Mouse (Mus musculus) forebrain, embryonic 11.5 days (tissue): ENCODE measurements around the gene Trim8. TPM values are rescaled to one million over a fixed set of nuclear protein-coding genes. Genes with fewer than 3 reads are reported as not detected.

Experiments used
- ATAC-seq: fragments of 200-750 bp; cut with Nextera tagmentation; replicated peaks from 2 replicates; pipeline ENCODE4 v1.8.0; 2017; ENCODE audit warnings: moderate TSS enrichment; ENCODE audit not compliant: low FRiP score
- DNase-seq: peaks from one replicate; pipeline ENCODE4 v3.0.0-alpha.2; 2017; ENCODE audit warnings: low spot score
- H3K27ac ChIP-seq: fragments of 300-500 bp; sonication (generic); 2 replicates; pipeline ENCODE4 v1.5.1; 2014; ENCODE audit warnings: low read depth, low read length
- H3K27me3 ChIP-seq: fragments of 300-500 bp; sonication (generic); 2 replicates; pipeline ENCODE4 v1.6.1; 2014; ENCODE audit warnings: mild to moderate bottlenecking, low read length, mixed read lengths; ENCODE audit not compliant: control insufficient read depth, insufficient read depth
- H3K36me3 ChIP-seq: fragments of 300-500 bp; sonication (generic); 2 replicates; pipeline ENCODE4 v1.6.1; 2014; ENCODE audit warnings: mild to moderate bottlenecking, low read length, moderate library complexity, mixed read lengths; ENCODE audit not compliant: control insufficient read depth, insufficient read depth
- H3K4me1 ChIP-seq: fragments of 300-500 bp; sonication (generic); replicated peaks from 2 replicates; pipeline ENCODE4 v1.6.1; 2014; ENCODE audit warnings: low read length, mixed read lengths; ENCODE audit not compliant: control insufficient read depth, insufficient read depth
- H3K4me2 ChIP-seq: fragments of 300-500 bp; sonication (generic); 2 replicates; pipeline ENCODE4 v1.6.1; 2014; ENCODE audit warnings: low read depth, mild to moderate bottlenecking, low read length, moderate library complexity, mixed read lengths; ENCODE audit not compliant: severe bottlenecking
- H3K4me3 ChIP-seq: fragments of 300-500 bp; sonication (generic); 2 replicates; pipeline ENCODE4 v1.5.1; 2014; ENCODE audit warnings: low read depth, low read length
- H3K9ac ChIP-seq: fragments of 300-500 bp; sonication (generic); 2 replicates; pipeline ENCODE4 v1.6.1; 2014; ENCODE audit warnings: low read length
- H3K9me3 ChIP-seq: fragments of 300-500 bp; sonication (generic); 2 replicates; pipeline ENCODE4 v1.6.1; 2016; ENCODE audit warnings: low read length, mixed read lengths; ENCODE audit not compliant: control insufficient read depth
- WGBS: fragments of 180-500 bp; shearing (Covaris S2); extraction: QIAGEN DNeasy Blood & Tissue Kit; methylation state at CpG from one replicate; pipeline ENCODE4 v1.1.7; 2014; 5-methylcytosine and 5-hydroxymethylcytosine counted together
- polyA plus RNA-seq: library from polyadenylated mRNA; unstranded; fragments of >200 nt; fragmentation: Nextera tagmentation; extraction: Ambion mirVana; gene quantifications from 2 replicates; pipeline ENCODE4 v1.2.1, GENCODE M21; 2014

The Trim8 gene
- polyA plus RNA-seq, result 30.7 and 39.5 TPM in 2 replicates

- H3K4me3 ChIP-seq, result peak within 1 kb of the TSS; percentile 91
- under 1% methylated on average over 44 of the region's 64 CpGs for WGBS
- ATAC-seq, result peak; percentile 58
- H3K9me3 ChIP-seq, result no peaks in the 10 kb centered on the region
- no peaks in the 10 kb centered on the region for H3K36me3 ChIP-seq
- peak within 1 kb of the TSS; percentile 100 for H3K27ac ChIP-seq
- no peaks in the 10 kb centered on the region for H3K27me3 ChIP-seq
- peak within 1 kb of the TSS; percentile 97 for H3K9ac ChIP-seq
- DNase-seq, result peak; percentile 94
- H3K4me2 ChIP-seq, result peak within 1 kb of the TSS; percentile 97
- H3K4me1 ChIP-seq, result peaks cover 18% of the 10 kb centered on the region
These were observed at the start of gene Trim8 for GRCm38 (mm10) chr19:46501401-46502068. TSS of gene Trim8 (plus strand) at chr19:46501702.

GRCm38 (mm10) chr19:46452052-46452827 is 49.3 kb upstream of the Trim8 start:
- no peak overlapping the region for H3K4me2 ChIP-seq
- no peak overlapping the region for H3K27ac ChIP-seq
- no peaks in the 10 kb centered on the region for H3K27me3 ChIP-seq
- H3K9me3 ChIP-seq, result no peaks in the 10 kb centered on the region
- no peaks in the 10 kb centered on the region for H3K36me3 ChIP-seq
- DNase-seq, result no peak
- no peak overlapping the region for H3K4me3 ChIP-seq
- WGBS, result 46% methylated on average over 10 of the region's 10 CpGs
- ATAC-seq, result no peak
- peaks cover 9% of the 10 kb centered on the region; the same call in 1 of the 2 replicates for H3K4me1 ChIP-seq
- H3K9ac ChIP-seq, result no peak overlapping the region

- no peak for ATAC-seq
- H3K9ac ChIP-seq, result no peak overlapping the region
- no peaks in the 10 kb centered on the region for H3K36me3 ChIP-seq
- H3K4me3 ChIP-seq, result no peak overlapping the region
- no peaks in the 10 kb centered on the region for H3K9me3 ChIP-seq
- no peak overlapping the region for H3K4me2 ChIP-seq
- DNase-seq, result no peak
- 0 out of 2 replicates have a peak, but pooled peaks cover 3% of the 10 kb centered on the region for H3K4me1 ChIP-seq
- no peak overlapping the region for H3K27ac ChIP-seq
- no peaks in the 10 kb centered on the region for H3K27me3 ChIP-seq
- 91% methylated on average over 9 of the region's 9 CpGs for WGBS
These were observed 48.6 kb upstream of the Trim8 start for GRCm38 (mm10) chr19:46452916-46453315.

- 83% methylated on average over 20 of the region's 20 CpGs for WGBS
- Histone ChIP-seq H3K36me3 (no peaks in the 10 kb centered on the region), H3K9me3 (no peaks in the 10 kb centered on the region), H3K4me1 (0 out of 2 replicates have a peak, but pooled peaks cover under 1% of the 10 kb centered on the region), H3K4me2 (no peak overlapping the region), H3K4me3 (no peak overlapping the region), H3K9ac (peak overlapping the region; percentile 8; the same call in 1 of the 2 replicates), H3K27ac (no peak overlapping the region), H3K27me3 (no peaks in the 10 kb centered on the region)
- ATAC-seq (no peak), DNase-seq (no peak)
These were observed 47.2 kb upstream of the Trim8 start for GRCm38 (mm10) chr19:46454126-46454880.

- WGBS, result 86% methylated on average over 1 of the region's 1 CpGs
- H3K9ac ChIP-seq, result no peak overlapping the region
- no peaks in the 10 kb centered on the region for H3K4me1 ChIP-seq
These were observed 46.5 kb upstream of the Trim8 start for GRCm38 (mm10) chr19:46455032-46455431.

GRCm38 (mm10) chr19:46455556-46455955 is 45.9 kb upstream of the Trim8 start:
- ATAC-seq (no peak), DNase-seq (no peak)
- no peak overlapping the region for H3K4me2 ChIP-seq
- H3K27me3 ChIP-seq, result no peaks in the 10 kb centered on the region
- H3K27ac ChIP-seq, result no peak overlapping the region; the same call in 1 of the 2 replicates
- no peak overlapping the region for H3K4me3 ChIP-seq
- 93% methylated on average over 8 of the region's 8 CpGs for WGBS
- no peaks in the 10 kb centered on the region; the same call in 1 of the 2 replicates for H3K36me3 ChIP-seq
- H3K9me3 ChIP-seq, result no peaks in the 10 kb centered on the region
- H3K9ac ChIP-seq, result no peak overlapping the region
- no peaks in the 10 kb centered on the region for H3K4me1 ChIP-seq

More at GRCm38 (mm10) chr19:46455032-46455431, 46.5 kb upstream of the Trim8 start:
- no peaks in the 10 kb centered on the region for H3K9me3 ChIP-seq
- H3K36me3 ChIP-seq, result no peaks in the 10 kb centered on the region
- no peak overlapping the region for H3K4me3 ChIP-seq
- no peak overlapping the region for H3K27ac ChIP-seq
- H3K4me2 ChIP-seq, result no peak overlapping the region
- ATAC-seq (no peak), DNase-seq (no peak)
- H3K27me3 ChIP-seq, result no peaks in the 10 kb centered on the region

- H3K4me1 ChIP-seq, result no peaks in the 10 kb centered on the region
- no peaks in the 10 kb centered on the region for H3K9me3 ChIP-seq
- H3K27me3 ChIP-seq, result no peaks in the 10 kb centered on the region
- ATAC-seq (no peak), DNase-seq (no peak)
- no peak overlapping the region for H3K4me3 ChIP-seq
- no peaks in the 10 kb centered on the region; the same call in 1 of the 2 replicates for H3K36me3 ChIP-seq
- no peak overlapping the region for H3K9ac ChIP-seq
- no peak overlapping the region; the same call in 1 of the 2 replicates for H3K27ac ChIP-seq
- WGBS, result 89% methylated on average over 5 of the region's 5 CpGs
- H3K4me2 ChIP-seq, result no peak overlapping the region
These were observed 45.3 kb upstream of the Trim8 start for GRCm38 (mm10) chr19:46456018-46456735.

- Histone ChIP-seq H3K36me3 (peaks cover 2% of the 10 kb centered on the region; the same call in 1 of the 2 replicates), H3K27ac (no peak overlapping the region), H3K27me3 (no peaks in the 10 kb centered on the region), H3K4me1 (no peaks in the 10 kb centered on the region), H3K4me2 (no peak overlapping the region), H3K9me3 (no peaks in the 10 kb centered on the region), H3K9ac (no peak overlapping the region), H3K4me3 (no peak overlapping the region)
- no peak for DNase-seq
- ATAC-seq, result no peak
- WGBS, result 90% methylated on average over 5 of the region's 5 CpGs
These were observed 43.7 kb upstream of the Trim8 start for GRCm38 (mm10) chr19:46457798-46458197.
